Mouse (Mus musculus) ovary, adult 10 weeks (tissue): Measurements from ENCODE around the gene Vmn1r8. TPM values are rescaled to one million over a fixed set of nuclear protein-coding genes. Genes with fewer than 3 reads are reported as not detected.

Experiments used
- polyA plus RNA-seq: library from polyadenylated mRNA; stranded (reverse); fragments of 350-450 nt; fragmentation: Illumina TruSeq; extraction: RNeasy Lipid Tissue Mini Kit (QIAGEN cat#74804); gene quantifications from one replicate; pipeline ENCODE4 v1.2.3, GENCODE M21; 2014

The Vmn1r8 gene
- not detected for polyA plus RNA-seq

DNA sequence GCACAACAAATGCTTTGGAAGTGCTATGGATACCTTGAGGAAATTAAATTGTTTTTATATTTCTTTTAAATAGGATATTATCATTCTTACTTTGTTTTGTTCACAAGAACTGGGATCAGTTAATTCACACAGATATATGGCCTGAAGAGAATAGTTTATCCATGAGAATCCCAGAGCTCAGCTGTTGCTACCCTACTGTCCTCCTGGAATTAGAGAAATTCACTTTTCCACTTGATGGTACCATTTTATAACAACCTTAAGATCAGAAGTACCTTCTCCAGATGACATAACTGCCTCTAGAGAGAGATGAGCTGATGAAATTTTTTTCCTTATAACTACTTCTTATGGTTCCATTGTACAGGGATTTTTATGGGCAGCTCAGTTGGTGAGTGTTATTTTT is at the start of gene Vmn1r8:
Gene Vmn1r8 (plus strand): TSS at position 301 of the 400 bp plus-strand sequence.

GRCm38 (mm10) chr6:56996943-56997342 is 35.1 kb upstream of the Vmn1r8 start, which contains the start of gene Vmn1r6:
Vmn1r6 (plus strand) TSS chr6:56997243.

GRCm38 (mm10) chr6:57025224-57025623 is 6.9 kb upstream of the Vmn1r8 start, which contains the start of gene Vmn1r7:
Vmn1r7 (minus strand) TSS chr6:57025324.

DNA sequence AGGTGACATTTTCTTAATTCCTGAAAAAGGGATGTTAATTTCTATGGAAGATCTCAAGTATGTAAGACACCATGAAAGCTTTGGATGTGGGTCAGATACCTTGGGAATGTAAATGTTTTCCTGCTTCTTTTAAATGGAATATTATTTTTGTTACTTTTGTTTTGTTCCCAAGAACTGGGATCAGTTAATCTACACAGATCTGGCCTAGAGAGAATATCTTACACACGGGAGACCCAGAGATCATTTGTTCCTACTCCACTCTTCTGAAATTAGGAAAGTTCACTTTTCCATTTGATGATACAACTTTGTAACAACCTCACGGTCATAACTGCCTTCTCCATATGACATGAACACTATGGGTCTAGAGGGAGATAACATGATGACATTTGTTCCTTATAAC is 34.4 kb downstream of the Vmn1r8 start, which contains the start of gene Vmn1r9:
Gene Vmn1r9 (plus strand): TSS at position 301 of the 400 bp plus-strand sequence.

Other genes starting within 250 kb of the Vmn1r8 start
- gene Kbtbd2, start 234.5 kb upstream of the Vmn1r8 start, polyA plus RNA-seq = 76.9 TPM
- 132 TPM for gene Fkbp9, start 200.2 kb upstream of the Vmn1r8 start, polyA plus RNA-seq
- 128 TPM for gene Nt5c3, start 108.4 kb upstream of the Vmn1r8 start, polyA plus RNA-seq
- gene Vmn1r4, start 108.3 kb upstream of the Vmn1r8 start, polyA plus RNA-seq = 0.46 TPM
- gene Vmn1r5, start 62.0 kb upstream of the Vmn1r8 start, polyA plus RNA-seq = not detected
- gene Vmn1r6, start 35.0 kb upstream of the Vmn1r8 start, polyA plus RNA-seq = not detected
- gene Vmn1r7, start 7.0 kb upstream of the Vmn1r8 start, polyA plus RNA-seq = not detected
- not detected for gene Vmn1r9, start 34.5 kb downstream of the Vmn1r8 start, polyA plus RNA-seq
- gene Vmn1r10, start 77.2 kb downstream of the Vmn1r8 start, polyA plus RNA-seq = not detected
- not detected for gene Vmn1r11, start 101.2 kb downstream of the Vmn1r8 start, polyA plus RNA-seq
- gene Vmn1r12, start 124.6 kb downstream of the Vmn1r8 start, polyA plus RNA-seq = not detected
- gene Vmn1r13, start 171.0 kb downstream of the Vmn1r8 start, polyA plus RNA-seq = not detected
- not detected for gene Vmn1r14, start 199.4 kb downstream of the Vmn1r8 start, polyA plus RNA-seq
- gene Vmn1r15, start 225.7 kb downstream of the Vmn1r8 start, polyA plus RNA-seq = not detected